Mouse (Mus musculus) erythroblast, embryonic 14.5 days (primary cell): ENCODE measurements around the gene Sdr39u1. TPM values are rescaled to one million over a fixed set of nuclear protein-coding genes. Genes with fewer than 3 reads are reported as not detected.
A peak's percentile ranks its signal among the peaks of the same experiment; 100 is the strongest.

Experiments
- H3K27me3 ChIP-seq: 2 replicates; pipeline ENCODE4 v1.6.1; 2012; ENCODE audit warnings: inconsistent platforms; ENCODE audit not compliant: control insufficient read depth
- H3K36me3 ChIP-seq: 2 replicates; pipeline ENCODE4 v1.6.1; 2012; ENCODE audit warnings: mild to moderate bottlenecking, inconsistent platforms; ENCODE audit not compliant: control insufficient read depth
- H3K4me1 ChIP-seq: 2 replicates; pipeline ENCODE4 v1.6.1; 2012; ENCODE audit warnings: inconsistent platforms; ENCODE audit not compliant: control insufficient read depth
- H3K4me3 ChIP-seq: replicated peaks from 2 replicates; pipeline ENCODE3; 2012; ENCODE audit warnings: moderate library complexity, mild to moderate bottlenecking, inconsistent platforms
- H3K9me3 ChIP-seq: 2 replicates; pipeline ENCODE4 v1.6.1; 2012; ENCODE audit warnings: low read length, inconsistent platforms, mixed read lengths; ENCODE audit not compliant: control insufficient read depth
- GATA1 ChIP-seq: IDR thresholded peaks from 2 replicates; pipeline ENCODE4 v1.6.1; 2012; ENCODE audit warnings: low read length, inconsistent platforms, mixed read lengths
- TAL1 ChIP-seq: IDR thresholded peaks from 3 replicates; pipeline ENCODE4 v1.6.1; 2012; ENCODE audit warnings: low read length, inconsistent platforms, mixed read lengths
- polyA plus RNA-seq: library from polyadenylated mRNA; stranded (reverse); fragments of >175 nt; gene quantifications from 2 replicates; pipeline ENCODE4 v1.2.3, GENCODE M21; 2012

The Sdr39u1 gene
- 0.18 and 0.20 TPM in 2 replicates for polyA plus RNA-seq

DNA sequence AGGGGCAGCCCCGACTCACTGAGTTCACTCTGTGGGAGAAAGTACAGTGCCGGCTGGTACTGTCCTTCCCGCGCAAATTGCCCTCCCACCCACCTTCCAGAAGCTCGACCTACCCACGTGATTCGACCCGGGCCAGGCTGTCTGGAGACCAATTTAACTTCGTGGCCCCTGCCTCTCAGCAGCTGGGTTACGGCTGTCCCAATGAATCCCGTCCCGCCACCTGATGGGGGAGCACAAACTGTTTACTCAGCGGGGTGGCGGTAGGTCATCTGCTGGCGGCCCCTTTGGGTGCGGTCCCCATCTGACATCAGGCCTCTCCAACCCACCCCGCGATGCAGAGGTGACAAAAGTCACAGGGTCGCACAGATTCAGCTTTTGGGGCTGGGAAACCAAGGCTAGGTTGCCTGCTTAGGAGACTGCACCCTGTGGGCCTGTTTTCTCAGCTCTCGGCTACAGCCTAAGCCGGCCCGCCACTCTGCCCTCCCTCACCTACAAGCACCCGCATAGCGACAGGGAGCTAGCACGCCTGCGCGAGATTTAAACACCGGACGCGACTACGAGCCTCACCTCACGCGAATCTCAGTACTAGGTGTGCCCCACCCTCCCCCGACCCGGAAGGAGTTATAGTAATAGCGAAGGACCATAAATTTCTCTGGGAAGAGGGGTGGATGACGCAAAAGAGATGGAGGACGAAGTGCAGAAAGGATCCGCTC lies at the start of gene Sdr39u1:
Gene Sdr39u1, minus strand, starts transcription at position 593 of the 713 bp plus-strand sequence.
- TF ChIP-seq TAL1 (no peak), GATA1 (no peak)
- H3K27me3 ChIP-seq, result peaks cover 14% of the 10 kb centered on the region
- H3K4me1 ChIP-seq, result peaks cover 32% of the 10 kb centered on the region
- H3K4me3 ChIP-seq, result peak within 1 kb of the TSS; percentile 59
- H3K36me3 ChIP-seq, result peaks cover 33% of the 10 kb centered on the region
- H3K9me3 ChIP-seq, result no peaks in the 10 kb centered on the region

GRCm38 (mm10) chr14:55946269-55946969 lies 46.3 kb upstream of the Sdr39u1 start:
- no peak for TF ChIP-seq GATA1
- no peak for TF ChIP-seq TAL1
- peaks cover 11% of the 10 kb centered on the region for H3K4me1 ChIP-seq

DNA sequence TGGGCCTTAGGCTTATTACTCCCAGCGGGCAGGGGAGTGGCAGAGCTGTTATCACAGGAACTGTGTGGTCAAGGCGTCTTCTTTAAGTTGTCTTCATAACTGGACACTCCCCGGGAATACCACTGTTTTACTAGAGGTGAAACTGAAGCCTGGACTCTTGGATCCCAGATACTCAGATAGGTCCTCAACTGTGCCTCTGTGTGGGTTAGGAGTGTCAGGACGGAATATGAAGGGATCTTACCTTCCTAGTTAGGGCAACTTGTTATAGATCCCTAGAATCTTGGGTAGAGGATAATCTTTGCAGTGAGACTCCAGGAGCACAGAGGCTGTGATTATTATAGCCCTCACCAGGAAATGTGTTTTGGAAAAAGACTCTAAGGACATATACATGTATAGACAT lies 44.5 kb upstream of the Sdr39u1 start, which contains the start of gene Cma1:
Gene Cma1, minus strand, starts transcription at position 101 of the 400 bp plus-strand sequence.
- H3K27me3 ChIP-seq, result peaks cover 9% of the 10 kb centered on the region
- no peak within 1 kb of the TSS for H3K4me3 ChIP-seq
- TF ChIP-seq GATA1 (no peak), TAL1 (no peak)
- no peaks in the 10 kb centered on the region for H3K9me3 ChIP-seq
- peaks cover 5% of the 10 kb centered on the region for H3K4me1 ChIP-seq
- no peaks in the 10 kb centered on the region for H3K36me3 ChIP-seq

More at GRCm38 (mm10) chr14:55946269-55946969, 46.3 kb upstream of the Sdr39u1 start:
- Histone ChIP-seq H3K36me3 (no peaks in the 10 kb centered on the region), H3K4me3 (no peak overlapping the region), H3K27me3 (peaks cover 9% of the 10 kb centered on the region), H3K9me3 (no peaks in the 10 kb centered on the region)

DNA sequence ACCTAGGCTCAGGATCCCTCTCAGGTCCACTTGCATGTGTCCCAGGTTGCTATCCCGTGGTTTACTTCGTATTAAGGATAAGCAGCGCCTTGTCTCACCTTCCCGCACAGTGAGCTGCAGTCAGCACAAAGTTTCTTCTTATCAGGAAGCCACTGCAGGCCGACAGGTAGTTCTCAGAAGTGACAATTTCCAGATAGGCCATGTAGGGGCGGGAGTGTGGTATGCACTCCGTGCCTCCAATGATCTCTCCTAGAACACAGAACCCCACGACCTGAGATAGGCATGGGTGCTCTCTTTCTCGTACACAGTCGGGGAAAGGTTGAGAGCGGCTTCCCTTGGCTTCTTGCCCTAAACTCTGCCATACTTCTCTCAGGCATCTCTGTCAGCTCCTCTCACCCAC lies 43.5 kb upstream of the Sdr39u1 start:
- Histone ChIP-seq H3K27me3 (peaks cover 9% of the 10 kb centered on the region), H3K9me3 (no peaks in the 10 kb centered on the region), H3K36me3 (no peaks in the 10 kb centered on the region)

GRCm38 (mm10) chr14:55940070-55940800 lies 40.1 kb upstream of the Sdr39u1 start:
- TF ChIP-seq TAL1 (no peak), GATA1 (no peak)
- no peaks in the 10 kb centered on the region for H3K36me3 ChIP-seq
- peaks cover 2% of the 10 kb centered on the region for H3K27me3 ChIP-seq
- H3K4me3 ChIP-seq, result no peak overlapping the region
- H3K9me3 ChIP-seq, result no peaks in the 10 kb centered on the region
- H3K4me1 ChIP-seq, result peaks cover 5% of the 10 kb centered on the region

More for the DNA sequence above, 43.5 kb upstream of the Sdr39u1 start:
- Histone ChIP-seq H3K4me1 (peaks cover 5% of the 10 kb centered on the region), H3K4me3 (no peak overlapping the region)
- TF ChIP-seq TAL1 (no peak), GATA1 (no peak)

- Histone ChIP-seq H3K9me3 (no peaks in the 10 kb centered on the region), H3K4me3 (no peak overlapping the region), H3K4me1 (peaks cover 5% of the 10 kb centered on the region), H3K36me3 (no peaks in the 10 kb centered on the region), H3K27me3 (no peaks in the 10 kb centered on the region)
- TF ChIP-seq TAL1 (no peak), GATA1 (no peak)
These were observed 33.5 kb upstream of the Sdr39u1 start for GRCm38 (mm10) chr14:55933586-55933985.

DNA sequence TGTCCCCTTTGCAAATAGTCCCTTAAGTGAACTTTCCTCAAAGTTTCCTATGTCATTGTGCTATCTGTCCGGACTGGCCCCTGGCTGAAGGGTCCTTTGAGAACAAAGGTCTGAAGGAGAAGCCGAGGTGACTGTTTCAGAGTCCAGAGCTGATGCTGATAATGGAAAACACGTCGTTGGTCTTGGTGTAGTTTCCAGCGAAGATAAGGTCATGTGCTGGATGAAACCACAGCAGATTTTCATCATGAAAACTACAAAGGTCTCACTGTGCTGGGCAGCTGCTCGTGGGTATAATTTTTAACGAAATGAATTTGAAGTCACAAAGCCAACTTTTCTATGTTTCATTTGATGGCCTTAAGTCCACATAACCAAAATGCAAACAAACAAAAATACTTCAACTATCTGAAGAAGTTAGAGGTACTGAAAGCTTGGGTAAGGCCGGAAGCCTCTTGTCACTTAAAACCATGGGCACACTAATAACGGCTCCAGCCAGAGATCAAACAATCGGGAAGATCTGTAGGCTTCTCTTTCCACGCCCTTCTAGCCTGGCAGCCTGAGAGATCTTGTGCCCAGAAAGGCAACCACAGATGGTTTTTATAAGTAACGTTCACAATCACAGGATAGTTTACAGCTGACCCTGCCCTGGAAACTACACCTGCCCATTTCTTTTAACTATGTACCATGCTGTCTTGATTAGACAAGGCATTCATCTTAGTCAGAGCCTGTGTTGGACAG lies 29.3 kb upstream of the Sdr39u1 start:
- Histone ChIP-seq H3K36me3 (no peaks in the 10 kb centered on the region), H3K4me3 (no peak overlapping the region), H3K9me3 (no peaks in the 10 kb centered on the region), H3K27me3 (no peaks in the 10 kb centered on the region), H3K4me1 (peaks cover 16% of the 10 kb centered on the region)
- no peak for TF ChIP-seq GATA1
- no peak for TF ChIP-seq TAL1

DNA sequence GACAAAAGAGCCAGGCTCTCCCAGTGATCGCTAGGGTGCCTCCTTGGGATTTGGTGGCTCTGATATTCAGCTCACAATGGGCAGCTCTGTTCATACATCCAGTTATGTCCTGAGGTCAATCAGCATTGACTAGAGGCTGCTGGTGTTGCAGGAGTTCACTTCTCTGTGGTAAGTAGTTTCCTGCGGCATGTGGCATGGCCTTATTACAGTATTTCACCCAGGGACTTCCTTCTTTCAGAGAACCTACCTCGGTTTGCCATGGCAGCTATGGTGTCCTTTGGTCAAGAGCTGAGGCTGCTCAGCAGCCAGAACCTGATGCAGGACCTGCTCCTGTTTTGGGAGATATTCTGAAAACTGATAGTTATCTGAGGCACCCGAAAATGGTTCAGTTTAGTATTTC lies 26.8 kb upstream of the Sdr39u1 start:
- H3K36me3 ChIP-seq, result no peaks in the 10 kb centered on the region
- no peaks in the 10 kb centered on the region for H3K27me3 ChIP-seq
- H3K4me3 ChIP-seq, result no peak overlapping the region
- peaks cover 33% of the 10 kb centered on the region for H3K4me1 ChIP-seq
- no peaks in the 10 kb centered on the region for H3K9me3 ChIP-seq
- TF ChIP-seq TAL1, result no peak
- no peak for TF ChIP-seq GATA1
